Mouse (Mus musculus) C2C12 (cell line): ENCODE measurements at regions not wholly inside any gene's neighbourhood (a gene's known extent, or its start where the extent isn't known, plus 50 kb on each side); places are given as distances from the start of the nearest gene placed in this dataset.

Source experiments
- H3K27me3 ChIP-seq: one replicate; pipeline ENCODE4 v1.6.1; 2011; ENCODE audit not compliant: control insufficient read depth, insufficient read depth, insufficient read length
- H3K36me3 ChIP-seq: one replicate; pipeline ENCODE4 v1.6.1; 2011; ENCODE audit not compliant: control insufficient read depth, insufficient read depth
- H3K4me3 ChIP-seq: one replicate; pipeline ENCODE4 v1.5.1; 2011; ENCODE audit warnings: mild to moderate bottlenecking, control low read depth; ENCODE audit not compliant: poor library complexity, insufficient read depth, severe bottlenecking
- H3K79me2 ChIP-seq: one replicate; pipeline ENCODE4 v1.6.1; 2011; ENCODE audit not compliant: control insufficient read depth, insufficient read depth
- H3K79me3 ChIP-seq: one replicate; pipeline ENCODE4 v1.6.1; 2011; ENCODE audit warnings: low read depth, control low read depth
- H3ac ChIP-seq: one replicate; pipeline ENCODE3; 2011; ENCODE audit warnings: low read depth; ENCODE audit not compliant: control insufficient read depth, insufficient read length
- CEBPB ChIP-seq: IDR thresholded peaks from one replicate; pipeline ENCODE4 v1.6.1; 2011; ENCODE audit warnings: low read depth, mild to moderate bottlenecking, control low read depth, moderate library complexity
- CTCF ChIP-seq: IDR thresholded peaks from one replicate; pipeline ENCODE4 v1.5.1; 2011; ENCODE audit not compliant: control insufficient read depth, insufficient read depth, insufficient read length
- FOSL1 ChIP-seq: IDR thresholded peaks from one replicate; pipeline ENCODE4 v1.8.0; 2011; ENCODE audit warnings: mild to moderate bottlenecking, low read length; ENCODE audit not compliant: poor library complexity, insufficient read depth, severe bottlenecking
- MAX ChIP-seq: IDR thresholded peaks from one replicate; pipeline ENCODE4 v1.6.1; 2011; ENCODE audit warnings: mild to moderate bottlenecking, control low read depth
- MYOD1 ChIP-seq: IDR thresholded peaks from one replicate; pipeline ENCODE4 v1.6.1; 2011; ENCODE audit warnings: low read depth; ENCODE audit not compliant: control insufficient read depth, insufficient read length
- MYOG ChIP-seq: IDR thresholded peaks from one replicate; pipeline ENCODE4 v1.6.1; 2011; ENCODE audit not compliant: control insufficient read depth, insufficient read length; ENCODE audit errors: extremely low read depth
- USF1 ChIP-seq: IDR thresholded peaks from one replicate; pipeline ENCODE4 v1.6.1; 2011; ENCODE audit warnings: low read depth, mild to moderate bottlenecking, control low read depth, moderate library complexity

- no peaks in the 10 kb centered on the region for H3K79me3 ChIP-seq
- no peak overlapping the region for H3K4me3 ChIP-seq
- no peak overlapping the region for H3ac ChIP-seq
- H3K79me2 ChIP-seq: no peaks in the 10 kb centered on the region
- H3K27me3 ChIP-seq: no peaks in the 10 kb centered on the region
- H3K36me3 ChIP-seq: no peaks in the 10 kb centered on the region
- no peak for TF ChIP-seq CEBPB
- TF ChIP-seq MYOG: no peak
- no peak for TF ChIP-seq MAX
- TF ChIP-seq FOSL1: no peak
- TF ChIP-seq CTCF: no peak
- TF ChIP-seq USF1: no peak
- TF ChIP-seq MYOD1: no peak
Observed at GRCm38 (mm10) chr7:93424717-93425116, 345.1 kb downstream of the Fam181b start.

DNA sequence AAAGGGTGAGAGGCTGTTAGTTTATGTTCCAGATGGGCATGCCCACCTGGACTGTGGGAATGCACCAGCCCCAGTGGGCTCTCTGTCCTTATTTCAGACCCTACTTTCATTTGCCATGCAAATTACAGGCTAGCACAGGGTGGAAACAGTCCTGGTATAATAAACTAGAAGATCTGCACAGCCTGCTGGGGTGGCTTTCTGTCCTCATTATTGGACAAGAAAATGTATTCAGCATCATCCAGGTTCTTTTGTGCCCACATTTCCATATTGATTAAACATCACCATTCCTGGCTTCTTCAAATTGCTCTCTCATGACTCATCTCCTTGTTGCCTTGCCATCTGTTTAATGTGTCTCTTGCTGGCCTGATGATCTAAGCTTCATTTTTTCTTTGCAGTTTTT lies 355.4 kb downstream of the Fam181b start:
- no peaks in the 10 kb centered on the region for H3K79me3 ChIP-seq
- H3ac ChIP-seq: no peak overlapping the region
- TF ChIP-seq CEBPB: no peak
- TF ChIP-seq MYOG: no peak
- TF ChIP-seq FOSL1: no peak
- TF ChIP-seq CTCF: no peak
- TF ChIP-seq USF1: no peak
- no peak for TF ChIP-seq MYOD1
- no peak for TF ChIP-seq MAX
- H3K4me3 ChIP-seq: no peak overlapping the region
- no peaks in the 10 kb centered on the region for H3K36me3 ChIP-seq
- H3K27me3 ChIP-seq: no peaks in the 10 kb centered on the region
- no peaks in the 10 kb centered on the region for H3K79me2 ChIP-seq

DNA sequence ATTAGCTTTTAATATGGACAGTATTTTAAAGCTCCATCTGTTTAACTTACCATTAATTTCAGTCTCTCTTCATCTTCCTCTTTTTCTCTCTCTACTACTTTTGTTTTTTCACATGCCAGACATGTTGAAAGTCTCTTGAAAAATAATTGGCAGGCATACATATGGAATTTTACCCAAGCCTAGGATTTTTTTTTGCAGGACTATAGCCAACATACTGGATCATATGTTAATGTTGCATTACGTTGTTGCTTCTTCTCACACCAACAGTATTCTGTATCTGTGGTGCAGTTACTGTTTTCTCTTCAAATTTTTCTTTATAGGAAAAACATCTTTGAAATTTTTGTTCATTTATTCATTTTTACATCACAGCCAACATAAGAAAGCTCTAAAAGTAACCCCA lies 374.4 kb downstream of the Fam181b start:
- Histone ChIP-seq H3K79me2 (no peaks in the 10 kb centered on the region), H3K79me3 (no peaks in the 10 kb centered on the region), H3K36me3 (no peaks in the 10 kb centered on the region), H3K27me3 (no peaks in the 10 kb centered on the region), H3ac (no peak overlapping the region), H3K4me3 (no peak overlapping the region)
- TF ChIP-seq MYOG: no peak
- no peak for TF ChIP-seq MAX

GRCm38 (mm10) chr7:93463377-93463776 lies 383.7 kb downstream of the Fam181b start:
- no peaks in the 10 kb centered on the region for H3K36me3 ChIP-seq
- H3K79me3 ChIP-seq: no peaks in the 10 kb centered on the region
- no peak for TF ChIP-seq MYOD1
- TF ChIP-seq MYOG: no peak
- TF ChIP-seq MAX: no peak
- TF ChIP-seq USF1: no peak
- no peak for TF ChIP-seq CTCF
- TF ChIP-seq CEBPB: no peak
- no peak for TF ChIP-seq FOSL1
- no peak overlapping the region for H3K4me3 ChIP-seq
- no peaks in the 10 kb centered on the region for H3K27me3 ChIP-seq
- H3K79me2 ChIP-seq: no peaks in the 10 kb centered on the region
- H3ac ChIP-seq: no peak overlapping the region

GRCm38 (mm10) chr7:93473371-93473770 lies 393.7 kb downstream of the Fam181b start:
- TF ChIP-seq MYOD1 (no peak), MYOG (no peak), USF1 (no peak), CEBPB (no peak), CTCF (no peak), MAX (no peak), FOSL1 (no peak)
- H3K79me3 ChIP-seq: no peaks in the 10 kb centered on the region

DNA sequence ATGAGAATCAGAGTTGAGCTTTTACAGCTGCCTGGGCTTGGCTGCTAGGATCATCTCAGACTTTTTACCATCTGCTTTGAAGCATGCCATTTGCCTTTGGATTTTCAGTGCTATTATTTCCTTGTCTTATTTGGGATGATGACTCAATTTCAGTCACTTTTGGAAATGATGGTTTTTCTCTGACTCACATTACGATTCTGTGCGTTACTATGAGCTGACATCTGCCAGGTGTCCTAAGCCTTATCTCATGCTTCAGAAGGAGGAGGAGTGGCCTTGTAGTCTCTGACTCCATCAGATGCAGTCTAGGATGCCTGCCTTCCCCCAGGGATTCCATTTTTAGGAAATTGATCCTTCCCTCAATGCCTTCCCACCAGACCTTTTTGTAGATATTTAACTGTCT lies 431.0 kb downstream of the Fam181b start:
- H3K79me3 ChIP-seq: no peaks in the 10 kb centered on the region
- H3K79me2 ChIP-seq: no peaks in the 10 kb centered on the region
- no peaks in the 10 kb centered on the region for H3K27me3 ChIP-seq
- no peaks in the 10 kb centered on the region for H3K36me3 ChIP-seq
- TF ChIP-seq MYOD1 (peak; percentile 22), CTCF (no peak), MAX (no peak), USF1 (no peak), MYOG (no peak), FOSL1 (no peak)
- H3K4me3 ChIP-seq: no peak overlapping the region
- no peak overlapping the region for H3ac ChIP-seq

More at GRCm38 (mm10) chr7:93473371-93473770, 393.7 kb downstream of the Fam181b start:
- H3K4me3 ChIP-seq: no peak overlapping the region
- no peaks in the 10 kb centered on the region for H3K27me3 ChIP-seq
- H3K79me2 ChIP-seq: no peaks in the 10 kb centered on the region
- no peaks in the 10 kb centered on the region for H3K36me3 ChIP-seq
- no peak overlapping the region for H3ac ChIP-seq
